Mouse (Mus musculus): Measurements from ENCODE around the gene Fmnl2. TPM values are rescaled to one million over a fixed set of nuclear protein-coding genes. Genes with fewer than 3 reads are reported as not detected.

Gene Fmnl2
- polyA plus RNA-seq, 1 experiment from 2014 or later = 0.89 TPM

GRCm38 (mm10) chr2:52896995-52897394, 39.3 kb downstream of the Fmnl2 start:
- Histone ChIP-seq H3K4me1 (ENCODE audit: insufficient read depth) (no peaks in the 10 kb centered on the region; the same call in 1 of the 2 replicates), H3K4me2 (ENCODE audit: low read depth, low read length) (no peak overlapping the region), H3K27ac (ENCODE audit: low read depth) (no peak overlapping the region; the same call in 1 of the 2 replicates), H3K9me3 (ENCODE audit: low read length) (no peaks in the 10 kb centered on the region), H3K4me3 (ENCODE audit: low read depth, low read length) (no peak overlapping the region), H3K36me3 (replicated peaks; ENCODE audit: insufficient read depth, low read length) (no peaks in the 10 kb centered on the region), H3K9ac (replicated peaks) (no peak overlapping the region), H3K27me3 (ENCODE audit: insufficient read depth, low read length) (no peaks in the 10 kb centered on the region)
- 66% methylated on average over 3 of the region's 3 CpGs for WGBS (ENCODE audit: insufficient replicate concordance)
- TF ChIP-seq EP300 (IDR thresholded peaks at IDR 0.05; ENCODE audit: low read depth) = peak; percentile 41; the same call in 1 of the 2 replicates
- TF ChIP-seq CTCF (IDR thresholded peaks at IDR 0.05; ENCODE audit: low read depth) = no peak
- no peak for DNase-seq
- ATAC-seq = peak; percentile 25; the same call in 1 of the 2 replicates

- TF ChIP-seq EP300 (IDR thresholded peaks at IDR 0.05; ENCODE audit: low read depth) = no peak
- TF ChIP-seq CTCF (IDR thresholded peaks at IDR 0.05; ENCODE audit: low read depth) = no peak
- H3K27me3 ChIP-seq (ENCODE audit: insufficient read depth, low read length) = no peaks in the 10 kb centered on the region
- no peak overlapping the region for H3K9ac ChIP-seq (replicated peaks)
- DNase-seq = no peak
- ATAC-seq = no peak
- H3K27ac ChIP-seq (ENCODE audit: low read depth) = no peak overlapping the region
- no peaks in the 10 kb centered on the region for H3K9me3 ChIP-seq (ENCODE audit: low read length)
- 94% methylated on average over 4 of the region's 4 CpGs for WGBS (ENCODE audit: insufficient replicate concordance)
- no peaks in the 10 kb centered on the region for H3K36me3 ChIP-seq (replicated peaks; ENCODE audit: insufficient read depth, low read length)
- H3K4me1 ChIP-seq (ENCODE audit: insufficient read depth) = peaks cover 5% of the 10 kb centered on the region
- no peak overlapping the region for H3K4me3 ChIP-seq (ENCODE audit: low read depth, low read length)
- H3K4me2 ChIP-seq (ENCODE audit: low read depth, low read length) = no peak overlapping the region
Observed at GRCm38 (mm10) chr2:52900780-52901179, 43.1 kb downstream of the Fmnl2 start.

GRCm38 (mm10) chr2:52901300-52902013, 43.8 kb downstream of the Fmnl2 start:
- TF ChIP-seq CTCF (IDR thresholded peaks at IDR 0.05; ENCODE audit: low read depth) (no peak), EP300 (IDR thresholded peaks at IDR 0.05; ENCODE audit: low read depth) (no peak)
- H3K9ac ChIP-seq (replicated peaks) = no peak overlapping the region
- WGBS (ENCODE audit: insufficient replicate concordance) = 83% methylated on average over 6 of the region's 6 CpGs
- no peak overlapping the region for H3K4me2 ChIP-seq (ENCODE audit: low read depth, low read length)
- no peaks in the 10 kb centered on the region for H3K27me3 ChIP-seq (ENCODE audit: insufficient read depth, low read length)
- no peak for ATAC-seq
- H3K9me3 ChIP-seq (ENCODE audit: low read length) = no peaks in the 10 kb centered on the region
- H3K4me3 ChIP-seq (ENCODE audit: low read depth, low read length) = no peak overlapping the region
- no peaks in the 10 kb centered on the region for H3K36me3 ChIP-seq (replicated peaks; ENCODE audit: insufficient read depth, low read length)
- H3K4me1 ChIP-seq (ENCODE audit: insufficient read depth) = peaks cover 8% of the 10 kb centered on the region
- no peak for DNase-seq
- H3K27ac ChIP-seq (ENCODE audit: low read depth) = no peak overlapping the region

GRCm38 (mm10) chr2:52902456-52902855, 44.8 kb downstream of the Fmnl2 start:
- TF ChIP-seq CTCF (IDR thresholded peaks at IDR 0.05; ENCODE audit: low read depth) (no peak), EP300 (IDR thresholded peaks at IDR 0.05; ENCODE audit: low read depth) (no peak)
- Histone ChIP-seq H3K36me3 (replicated peaks; ENCODE audit: insufficient read depth, low read length) (no peaks in the 10 kb centered on the region), H3K9me3 (ENCODE audit: low read length) (no peaks in the 10 kb centered on the region), H3K27ac (ENCODE audit: low read depth) (no peak overlapping the region), H3K4me1 (ENCODE audit: insufficient read depth) (peaks cover 8% of the 10 kb centered on the region), H3K4me3 (ENCODE audit: low read depth, low read length) (no peak overlapping the region), H3K4me2 (ENCODE audit: low read depth, low read length) (no peak overlapping the region), H3K27me3 (ENCODE audit: insufficient read depth, low read length) (no peaks in the 10 kb centered on the region), H3K9ac (replicated peaks) (no peak overlapping the region)
- ATAC-seq (no peak), DNase-seq (no peak)
- 51% methylated on average over 3 of the region's 3 CpGs for WGBS (ENCODE audit: insufficient replicate concordance)

- DNase-seq (no peak), ATAC-seq (no peak)
- Histone ChIP-seq H3K4me3 (ENCODE audit: low read depth, low read length) (no peak overlapping the region), H3K9me3 (ENCODE audit: low read length) (no peaks in the 10 kb centered on the region), H3K4me1 (ENCODE audit: insufficient read depth) (peaks cover 8% of the 10 kb centered on the region), H3K9ac (replicated peaks) (no peak overlapping the region), H3K27me3 (ENCODE audit: insufficient read depth, low read length) (no peaks in the 10 kb centered on the region), H3K4me2 (ENCODE audit: low read depth, low read length) (no peak overlapping the region), H3K27ac (ENCODE audit: low read depth) (no peak overlapping the region), H3K36me3 (replicated peaks; ENCODE audit: insufficient read depth, low read length) (no peaks in the 10 kb centered on the region)
- TF ChIP-seq CTCF (IDR thresholded peaks at IDR 0.05; ENCODE audit: low read depth) = no peak
- TF ChIP-seq EP300 (IDR thresholded peaks at IDR 0.05; ENCODE audit: low read depth) = no peak
- WGBS (ENCODE audit: insufficient replicate concordance) = 65% methylated on average over 8 of the region's 8 CpGs
Observed at GRCm38 (mm10) chr2:52903228-52903963, 45.7 kb downstream of the Fmnl2 start.

- peaks cover 8% of the 10 kb centered on the region for H3K4me1 ChIP-seq (ENCODE audit: insufficient read depth)
- DNase-seq (no peak), ATAC-seq (no peak)
- no peak overlapping the region for H3K4me2 ChIP-seq (ENCODE audit: low read depth, low read length)
- TF ChIP-seq CTCF (IDR thresholded peaks at IDR 0.05; ENCODE audit: low read depth) (no peak), EP300 (IDR thresholded peaks at IDR 0.05; ENCODE audit: low read depth) (no peak)
- WGBS (ENCODE audit: insufficient replicate concordance) = 76% methylated on average over 5 of the region's 5 CpGs
- no peak overlapping the region for H3K27ac ChIP-seq (ENCODE audit: low read depth)
- H3K36me3 ChIP-seq (replicated peaks; ENCODE audit: insufficient read depth, low read length) = no peaks in the 10 kb centered on the region
- H3K4me3 ChIP-seq (ENCODE audit: low read depth, low read length) = no peak overlapping the region
- H3K27me3 ChIP-seq (ENCODE audit: insufficient read depth, low read length) = no peaks in the 10 kb centered on the region
- H3K9me3 ChIP-seq (ENCODE audit: low read length) = no peaks in the 10 kb centered on the region
- H3K9ac ChIP-seq (replicated peaks) = no peak overlapping the region
Observed at GRCm38 (mm10) chr2:52904526-52904925, 46.9 kb downstream of the Fmnl2 start.

Measured in liver, postnatal 0 days (tissue).